Mouse (Mus musculus): ENCODE data around the gene Raet1e. TPM values are rescaled to one million over a fixed set of nuclear protein-coding genes. Genes with fewer than 3 reads are reported as not detected.
A peak's percentile ranks its signal among the peaks of the same experiment; 100 is the strongest.
"Not testable (repeated sequence)": the region's sequence is repeated elsewhere in the genome, so short reads cannot be mapped to it uniquely, and the experiment has no call there.

Gene Raet1e
- polyA plus RNA-seq, 1 experiment from 2014 or later = 9.4 TPM

- not testable (repeated sequence) for H3K9ac ChIP-seq; H3K36me3 ChIP-seq (ENCODE audit: insufficient read depth); H3K9me3 ChIP-seq (ENCODE audit: low read depth, low read length); DNase-seq; H3K27me3 ChIP-seq (ENCODE audit: insufficient read depth, low read length); H3K27ac ChIP-seq (ENCODE audit: low read depth); H3K4me1 ChIP-seq (ENCODE audit: insufficient read depth); H3K4me3 ChIP-seq (ENCODE audit: low read depth, low read length)
- ATAC-seq (ENCODE audit: insufficient read depth) = peak; percentile 41; the same call in 1 of the 2 replicates
- peak overlapping the region; percentile 25; the same call in 1 of the 2 replicates for H3K4me2 ChIP-seq
- WGBS = 46% methylated on average over 4 of the region's 5 CpGs
Measured at GRCm38 (mm10) chr10:22172431-22173334, 14.3 kb downstream of the Raet1e start.

- H3K36me3 ChIP-seq (ENCODE audit: insufficient read depth); H3K9me3 ChIP-seq (ENCODE audit: low read depth, low read length); DNase-seq; H3K27ac ChIP-seq (ENCODE audit: low read depth); H3K4me1 ChIP-seq (ENCODE audit: insufficient read depth); H3K4me3 ChIP-seq (ENCODE audit: low read depth, low read length); H3K27me3 ChIP-seq (ENCODE audit: insufficient read depth, low read length); H3K9ac ChIP-seq: not testable (repeated sequence)
- peak overlapping the region; percentile 25; the same call in 1 of the 2 replicates for H3K4me2 ChIP-seq
- WGBS = 16% methylated on average over 12 of the region's 17 CpGs
- peak; percentile 86 for ATAC-seq (ENCODE audit: insufficient read depth)
Measured at GRCm38 (mm10) chr10:22173335-22174189, 15.2 kb downstream of the Raet1e start.

DNA sequence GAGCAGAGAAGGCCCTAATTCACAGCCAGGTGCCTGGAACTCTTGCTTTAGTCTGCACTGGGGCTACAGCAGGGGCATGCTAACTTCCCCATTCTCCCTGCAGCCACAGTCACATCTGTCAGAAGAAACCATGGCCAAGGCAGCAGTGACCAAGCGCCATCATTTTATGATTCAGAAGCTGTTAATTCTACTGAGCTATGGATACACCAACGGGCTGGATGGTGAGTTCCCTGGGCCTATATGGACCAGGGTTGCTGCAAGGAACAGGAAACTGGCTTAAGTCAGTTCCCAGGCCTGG, 15.8 kb downstream of the Raet1e start:
- not testable (repeated sequence) for H3K36me3 ChIP-seq (ENCODE audit: insufficient read depth); H3K27ac ChIP-seq (ENCODE audit: low read depth); H3K9me3 ChIP-seq (ENCODE audit: low read depth, low read length); ATAC-seq (ENCODE audit: insufficient read depth); H3K4me3 ChIP-seq (ENCODE audit: low read depth, low read length); H3K9ac ChIP-seq; H3K27me3 ChIP-seq (ENCODE audit: insufficient read depth, low read length); DNase-seq; H3K4me1 ChIP-seq (ENCODE audit: insufficient read depth); H3K4me2 ChIP-seq
- 69% methylated on average over 2 of the region's 2 CpGs for WGBS

DNA sequence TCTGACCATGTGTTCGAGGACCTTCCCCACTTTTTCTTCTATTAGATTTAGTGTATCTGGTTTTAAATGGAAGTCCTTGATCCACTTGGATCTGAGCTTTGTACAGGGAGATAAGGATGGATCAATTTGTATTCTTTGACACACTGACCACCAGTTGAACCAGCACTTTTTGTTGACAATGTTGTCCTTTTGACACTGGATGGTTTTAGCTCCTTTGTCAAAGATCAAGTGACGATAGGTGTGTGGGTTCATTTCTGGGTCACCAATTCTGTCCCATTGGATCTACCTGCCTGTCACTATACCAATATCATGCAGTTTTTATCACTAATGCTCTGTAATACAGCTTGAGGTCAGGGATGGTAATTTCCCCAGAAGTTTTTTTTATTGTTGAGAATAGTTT, 18.1 kb downstream of the Raet1e start:
- not testable (repeated sequence) for ATAC-seq (ENCODE audit: insufficient read depth); H3K4me1 ChIP-seq (ENCODE audit: insufficient read depth); DNase-seq; H3K36me3 ChIP-seq (ENCODE audit: insufficient read depth); H3K4me2 ChIP-seq; H3K27me3 ChIP-seq (ENCODE audit: insufficient read depth, low read length); H3K4me3 ChIP-seq (ENCODE audit: low read depth, low read length); H3K9ac ChIP-seq; H3K27ac ChIP-seq (ENCODE audit: low read depth); H3K9me3 ChIP-seq (ENCODE audit: low read depth, low read length)
- WGBS = 69% methylated on average over 2 of the region's 2 CpGs

- peak; percentile 0 for DNase-seq
- ATAC-seq (ENCODE audit: insufficient read depth) = peak; percentile 58; the same call in 1 of the 2 replicates
- not testable (repeated sequence) for H3K4me2 ChIP-seq; H3K4me3 ChIP-seq (ENCODE audit: low read depth, low read length); H3K27ac ChIP-seq (ENCODE audit: low read depth); H3K27me3 ChIP-seq (ENCODE audit: insufficient read depth, low read length); H3K4me1 ChIP-seq (ENCODE audit: insufficient read depth); H3K9me3 ChIP-seq (ENCODE audit: low read depth, low read length); H3K36me3 ChIP-seq (ENCODE audit: insufficient read depth); H3K9ac ChIP-seq
- 8% methylated on average over 8 of the region's 10 CpGs for WGBS
Measured at GRCm38 (mm10) chr10:22191035-22191434, 32.7 kb downstream of the Raet1e start.

GRCm38 (mm10) chr10:22201352-22201751, 43.0 kb downstream of the Raet1e start:
- WGBS = no CpG with 5 or more reads among the region's 3 CpGs
- H3K27ac ChIP-seq (ENCODE audit: low read depth); DNase-seq; H3K4me1 ChIP-seq (ENCODE audit: insufficient read depth); H3K9ac ChIP-seq; H3K27me3 ChIP-seq (ENCODE audit: insufficient read depth, low read length); H3K9me3 ChIP-seq (ENCODE audit: low read depth, low read length); H3K4me3 ChIP-seq (ENCODE audit: low read depth, low read length); H3K4me2 ChIP-seq; H3K36me3 ChIP-seq (ENCODE audit: insufficient read depth); ATAC-seq (ENCODE audit: insufficient read depth): not testable (repeated sequence)

DNA sequence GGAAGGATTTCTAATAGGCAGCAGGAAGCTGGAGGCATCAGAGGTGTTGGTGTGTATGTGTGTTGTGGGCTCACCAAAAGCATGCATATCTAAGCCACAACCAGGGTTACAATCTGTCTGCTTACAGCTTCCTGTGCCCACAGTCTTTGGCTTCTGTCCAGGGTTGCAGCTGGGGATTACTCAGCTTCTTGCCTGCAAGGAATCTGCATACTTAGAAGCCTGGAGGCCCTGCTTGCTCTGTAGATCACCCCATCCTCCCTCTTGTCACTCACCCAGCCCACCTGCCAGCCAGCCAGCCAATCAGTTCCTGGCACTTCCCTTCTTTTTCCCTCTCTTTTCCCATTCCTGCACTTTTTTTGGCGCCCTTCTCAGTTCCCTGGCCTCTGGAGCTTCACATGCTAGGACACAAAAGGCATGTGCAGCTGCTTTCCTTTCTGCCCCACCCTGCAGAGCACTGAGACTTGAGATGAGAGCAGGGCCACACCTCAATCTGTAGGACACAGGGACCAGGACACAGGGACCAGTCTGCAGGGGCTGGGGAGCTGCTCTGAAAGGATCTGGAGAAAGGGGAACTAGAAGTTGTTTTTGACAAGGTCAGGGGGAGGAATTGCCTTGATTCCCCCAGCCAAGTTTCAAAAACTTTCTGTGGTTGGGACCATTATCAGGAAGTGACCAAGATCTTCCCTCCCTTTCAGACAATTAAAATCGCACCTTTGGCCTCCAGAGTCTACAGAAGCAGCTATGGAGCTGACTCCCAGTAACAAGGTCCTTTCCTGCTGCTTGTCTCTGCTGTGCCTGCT, 44.6 kb downstream of the Raet1e start:
- H3K36me3 ChIP-seq (ENCODE audit: insufficient read depth); H3K4me2 ChIP-seq; H3K4me1 ChIP-seq (ENCODE audit: insufficient read depth); H3K9ac ChIP-seq; DNase-seq; H3K9me3 ChIP-seq (ENCODE audit: low read depth, low read length); H3K4me3 ChIP-seq (ENCODE audit: low read depth, low read length); H3K27ac ChIP-seq (ENCODE audit: low read depth); H3K27me3 ChIP-seq (ENCODE audit: insufficient read depth, low read length): not testable (repeated sequence)
- no CpG with 5 or more reads among the region's 2 CpGs for WGBS
- ATAC-seq (ENCODE audit: insufficient read depth) = peak; percentile 74

- not testable (repeated sequence) for H3K27me3 ChIP-seq (ENCODE audit: insufficient read depth, low read length); H3K27ac ChIP-seq (ENCODE audit: low read depth); H3K4me2 ChIP-seq; H3K9me3 ChIP-seq (ENCODE audit: low read depth, low read length); H3K4me1 ChIP-seq (ENCODE audit: insufficient read depth); DNase-seq; H3K36me3 ChIP-seq (ENCODE audit: insufficient read depth); H3K9ac ChIP-seq; ATAC-seq (ENCODE audit: insufficient read depth); H3K4me3 ChIP-seq (ENCODE audit: low read depth, low read length)
- WGBS = 45% methylated on average over 1 of the region's 1 CpGs
Measured at GRCm38 (mm10) chr10:22206443-22206842, 48.1 kb downstream of the Raet1e start.
